Mouse (Mus musculus) liver, adult 10 weeks (tissue): ENCODE results near the gene Gm1979. TPM values are rescaled to one million over a fixed set of nuclear protein-coding genes. Genes with fewer than 3 reads are reported as not detected.

Source experiments
- polyA plus RNA-seq: library from polyadenylated mRNA; stranded (reverse); fragments of 350-450 nt; fragmentation: Illumina TruSeq; extraction: RNeasy Lipid Tissue Mini Kit (QIAGEN cat#74804); gene quantifications from one replicate; pipeline ENCODE4 v1.2.3, GENCODE M21; 2014; ENCODE audit warnings: low read depth, low replicate concordance

Gene Gm1979
- not detected for polyA plus RNA-seq

GRCm38 (mm10) chr5:26004698-26005097 is at the start of gene Gm1979:
Gene Gm1979, minus strand, starts transcription at chr5:26004798.

GRCm38 (mm10) chr5:26039458-26039857 is 34.9 kb upstream of the Gm1979 start, which contains the start of gene Speer4a:
Gene Speer4a, minus strand, starts transcription at chr5:26039558.

GRCm38 (mm10) chr5:26022816-26023215 is 18.2 kb upstream of the Gm1979 start, which contains the start of gene Gm5862:
Gene Gm5862, minus strand, starts transcription at chr5:26022916.

GRCm38 (mm10) chr5:25988550-25988949 is 16.0 kb downstream of the Gm1979 start, which contains the start of gene Gm21698:
Gene Gm21698, minus strand, starts transcription at chr5:25988650.

DNA sequence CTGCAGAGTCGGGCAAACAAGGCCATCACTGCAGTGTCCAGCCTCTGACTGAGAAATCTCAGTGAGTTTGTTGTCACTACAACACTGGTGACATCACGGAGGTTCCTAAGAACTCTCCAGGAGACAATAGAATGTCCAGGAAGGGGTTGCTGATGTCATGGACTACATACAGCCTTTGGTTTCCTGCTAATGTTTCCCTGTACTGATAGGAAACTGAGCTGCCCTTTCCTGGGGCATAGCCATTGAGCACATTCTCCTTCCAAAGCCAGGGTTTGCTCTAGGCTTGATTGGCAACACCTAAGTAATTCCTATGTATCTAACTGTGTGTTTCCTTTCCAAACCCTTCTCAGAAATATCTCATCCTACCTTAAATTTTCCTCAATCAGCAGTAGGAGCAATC is 32.0 kb downstream of the Gm1979 start, which contains the start of gene Gm21680:
Gm21680 (minus strand) TSS at position 101 of the 400 bp plus-strand sequence.

DNA sequence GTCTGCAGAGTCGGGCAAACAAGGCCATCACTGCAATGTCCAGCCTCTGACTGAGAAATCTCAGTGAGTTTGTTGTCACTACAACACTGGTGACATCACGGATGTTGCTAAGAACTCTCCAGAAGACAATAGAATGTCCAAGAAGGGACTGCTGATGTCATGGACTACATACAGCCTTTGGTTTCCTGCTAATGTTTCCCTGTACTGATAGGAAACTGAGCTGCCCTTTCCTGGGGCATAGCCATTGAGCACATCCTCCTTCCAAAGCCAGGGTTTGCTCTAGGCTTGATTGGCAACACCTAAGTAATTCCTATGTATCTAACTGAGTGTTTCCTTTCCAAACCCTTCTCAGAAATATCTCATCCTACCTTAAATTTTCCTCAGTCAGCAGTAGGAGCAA is 50.3 kb downstream of the Gm1979 start, which contains the start of gene Gm21671:
Gm21671 (minus strand) TSS at position 101 of the 400 bp plus-strand sequence.

Other genes starting within 250 kb of the Gm1979 start
- 0.24 TPM for gene Actr3b, start 244.8 kb downstream of the Gm1979 start, polyA plus RNA-seq
- not detected for gene Gm21663, start 62.4 kb downstream of the Gm1979 start, polyA plus RNA-seq
- gene Gm21671, start 50.4 kb downstream of the Gm1979 start, polyA plus RNA-seq: not detected
- not detected for gene Gm21680, start 32.1 kb downstream of the Gm1979 start, polyA plus RNA-seq
- gene Gm21698, start 16.1 kb downstream of the Gm1979 start, polyA plus RNA-seq: not detected
- gene Gm5862, start 18.1 kb upstream of the Gm1979 start, polyA plus RNA-seq: not detected
- gene Speer4a, start 34.8 kb upstream of the Gm1979 start, polyA plus RNA-seq: not detected
- gene Gm7347, start 53.8 kb upstream of the Gm1979 start, polyA plus RNA-seq: not detected
- gene Gm10471, start 84.5 kb upstream of the Gm1979 start, polyA plus RNA-seq: not detected
- gene 5031410I06Rik, start 100.6 kb upstream of the Gm1979 start, polyA plus RNA-seq: not detected
- not detected for gene Gm10220, start 116.6 kb upstream of the Gm1979 start, polyA plus RNA-seq